Mouse (Mus musculus) lung, adult 10 weeks (tissue): ENCODE measurements around the gene Ldhal6b. TPM values are rescaled to one million over a fixed set of nuclear protein-coding genes. Genes with fewer than 3 reads are reported as not detected.

Experiments
- polyA plus RNA-seq: library from polyadenylated mRNA; stranded (reverse); fragments of 350-450 nt; fragmentation: Illumina TruSeq; extraction: RNeasy Lipid Tissue Mini Kit (QIAGEN cat#74804); gene quantifications from one replicate; pipeline ENCODE4 v1.2.3, GENCODE M21; 2014; ENCODE audit warnings: low read depth, low replicate concordance; ENCODE audit not compliant: insufficient read depth

Ldhal6b gene
- polyA plus RNA-seq = not detected

DNA sequence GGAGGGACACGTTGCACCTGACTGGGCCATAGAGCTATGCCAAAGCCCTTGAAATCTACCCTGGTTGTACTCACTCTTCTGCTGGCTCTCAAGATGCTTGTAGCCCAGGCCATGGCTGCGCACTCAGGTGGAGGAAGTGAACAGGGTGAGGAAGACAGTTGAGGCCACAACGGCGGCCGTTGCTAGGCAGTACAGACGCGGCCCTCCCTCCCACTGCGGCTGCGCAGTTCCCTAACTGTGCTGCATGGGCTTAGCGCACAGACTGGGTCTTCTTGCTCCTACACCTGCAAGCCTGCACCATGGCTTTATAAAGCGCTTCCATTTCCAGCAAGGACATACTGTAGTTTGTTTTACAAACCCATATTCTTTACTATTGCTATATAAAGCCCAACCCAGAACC, at the start of gene Ldhal6b:
Ldhal6b (minus strand) TSS at position 223 of the 400 bp plus-strand sequence.

DNA sequence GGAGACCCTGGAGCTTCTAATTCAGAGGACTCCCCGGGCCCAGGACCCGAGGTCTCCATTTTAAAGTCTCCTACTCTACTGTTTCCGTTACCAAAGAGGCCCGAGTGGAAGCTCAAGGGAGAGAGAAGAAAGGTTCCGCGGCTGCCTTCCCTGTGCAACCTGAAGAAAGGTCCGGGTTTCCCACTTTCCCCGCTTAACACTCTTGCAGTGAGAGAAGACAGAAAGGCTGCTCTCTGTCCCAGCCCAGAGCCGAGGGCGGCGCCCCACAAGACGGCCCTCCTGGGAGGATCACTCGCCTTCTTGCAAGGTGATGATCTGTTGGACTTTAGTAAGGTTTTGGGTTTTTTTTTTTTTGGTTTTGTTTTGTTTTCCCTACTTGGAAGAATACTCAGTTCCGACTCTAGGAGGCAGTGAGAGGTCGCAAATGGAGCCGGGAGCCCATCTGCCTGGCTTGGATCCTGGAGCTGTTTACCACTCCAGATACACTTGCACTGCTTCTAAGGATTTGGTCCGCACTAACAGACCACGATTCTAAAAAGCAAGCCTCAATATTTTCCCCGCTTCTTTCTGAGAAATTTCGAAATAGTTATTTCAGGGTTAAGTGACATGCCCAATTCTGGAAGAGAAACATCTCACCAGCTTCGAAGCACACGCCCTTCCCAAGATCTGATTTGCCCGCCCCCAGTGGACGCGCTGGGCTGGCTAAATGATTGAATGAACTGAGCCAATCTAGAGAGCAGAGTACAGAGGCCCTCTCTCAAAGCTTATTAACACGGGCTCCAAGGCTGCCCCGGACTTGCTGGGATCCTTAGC, 21.8 kb upstream of the Ldhal6b start, which contains the start of gene Tmem242:
Tmem242 (minus strand) TSS at position 101 of the 813 bp plus-strand sequence.

Other genes with a start within 250 kb of the Ldhal6b start
- 74.8 TPM for gene Tmem242, start 21.5 kb upstream of the Ldhal6b start, polyA plus RNA-seq
- gene Zdhhc14, start 73.8 kb upstream of the Ldhal6b start, polyA plus RNA-seq = 4.7 TPM